Mouse (Mus musculus) small intestine, adult 2 months (tissue): ENCODE results near the gene Rictor.

Experiments
- CTCF ChIP-seq: fragments of 200-500 bp; IDR thresholded peaks from 2 replicates; pipeline ENCODE4 v1.5.1; 2012; ENCODE audit warnings: low read depth, mild to moderate bottlenecking, control low read depth, inconsistent platforms, low read length, moderate library complexity, mixed read lengths; ENCODE audit not compliant: insufficient replicate concordance, insufficient read length; ENCODE audit errors: extremely low read depth
- POLR2A ChIP-seq: fragments of 200-500 bp; IDR thresholded peaks from 2 replicates; pipeline ENCODE4 v1.6.1; 2012; ENCODE audit warnings: low read depth, mild to moderate bottlenecking, control low read depth, inconsistent platforms, low read length, moderate library complexity

- no peak for TF ChIP-seq POLR2A
- no peak for TF ChIP-seq CTCF
Observed at GRCm38 (mm10) chr15:6723338-6723737, 15.2 kb downstream of the Rictor start.
